Comparison of ENCODE assay signal across 17 mouse cellular contexts in the genomic region with DNA sequence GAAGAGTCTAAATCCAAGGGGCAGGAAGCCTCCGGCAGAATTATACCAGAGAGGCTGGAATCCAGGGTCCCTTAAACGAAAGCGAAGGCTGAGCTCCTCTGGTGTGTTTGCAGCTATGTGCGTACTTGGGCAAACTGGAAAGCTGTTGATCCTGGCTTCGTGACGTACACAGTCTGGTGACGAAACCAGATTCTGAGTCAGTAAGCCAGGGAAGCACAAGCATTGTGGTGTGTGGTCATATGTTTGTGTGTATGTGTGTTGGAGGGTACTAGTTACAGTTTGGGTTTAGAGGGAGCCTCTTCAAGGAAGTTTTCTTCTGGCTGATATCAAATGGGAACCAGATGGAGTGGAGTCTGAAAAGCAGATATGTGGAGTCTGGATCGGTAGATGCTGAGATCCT. TPM values are rescaled to one million over a fixed set of nuclear protein-coding genes. Genes with fewer than 3 reads are reported as not detected.
DNase-seq lines count a peak whose midpoint lies in the region; ATAC-seq and TF ChIP-seq lines count a peak whose summit lies in the region.
"Had no signal": no experiment of that assay in that cellular context is flagged by ENCODE, and none has a peak within 500 bp of the region (broad histone marks: within the 10 kb centered on the region; RNA-seq: fewer than 3 reads in every experiment).

No protein-coding gene starts in this region.

- DNase-seq in testis, postnatal 14 days (ENCODE audit: low spot score), result no peak
- peak; percentile 48 for DNase-seq in lung, postnatal 10 days
- DNase-seq in heart, postnatal 14 days, result no peak
- no peak for DNase-seq in layer of hippocampus, postnatal 25 days (ENCODE audit: extremely low spot score in 1 of 2, low spot score in 1 of 2)
- DNase-seq in adrenal gland, adult (ENCODE audit: inconsistent age in 2 of 2, low spot score in 1 of 2), result no peak
- DNase-seq: cerebellum, adult 9-10 months; gastrocnemius, adult 2 months; heart, adult 18-20 months; kidney, adult 2 months; layer of hippocampus, postnatal 36 days; midbrain, embryonic 14.5 days; right cerebral cortex, postnatal 4 days had no signal

- H3K4me2 ChIP-seq in embryonic facial prominence, embryonic 15.5 days (replicated peaks), result no peak overlapping the region
- H3K4me2 ChIP-seq: forebrain, embryonic 15.5 days; neural tube, embryonic 15.5 days had no signal

- no peak for TF ChIP-seq POLR2A in testis, adult 2 months (IDR thresholded peaks at IDR 0.05; ENCODE audit: control insufficient read depth, low read depth, low read length)

- H3K4me1 ChIP-seq in testis, adult 2 months (ENCODE audit: control insufficient read depth, insufficient read depth, low read length), result peaks cover 6% of the 10 kb centered on the region
- no peaks in the 10 kb centered on the region for H3K4me1 ChIP-seq in embryonic facial prominence, embryonic 15.5 days
- H3K4me1 ChIP-seq: neural tube, embryonic 15.5 days had no signal

- peak overlapping the region; percentile 26 for H3K4me3 ChIP-seq in testis, adult 2 months (ENCODE audit: control insufficient read depth, low read depth, low read length)
- no peak overlapping the region for H3K4me3 ChIP-seq in embryonic facial prominence, embryonic 15.5 days (replicated peaks)
- H3K4me3 ChIP-seq: forebrain, embryonic 15.5 days; gastrocnemius, adult 2 months; myocyte; neural tube, embryonic 15.5 days had no signal

- no peaks in the 10 kb centered on the region for H3K36me3 ChIP-seq in testis, adult 2 months (ENCODE audit: control insufficient read depth, insufficient read depth, low read length)
- no peaks in the 10 kb centered on the region for H3K36me3 ChIP-seq in embryonic facial prominence, embryonic 15.5 days
- H3K36me3 ChIP-seq: forebrain, embryonic 15.5 days; neural tube, embryonic 15.5 days had no signal

- H3K9me3 ChIP-seq in embryonic facial prominence, embryonic 15.5 days (replicated peaks), result no peaks in the 10 kb centered on the region
- H3K9me3 ChIP-seq: forebrain, embryonic 15.5 days; neural tube, embryonic 15.5 days had no signal

- no peak overlapping the region for H3K27ac ChIP-seq in testis, adult 2 months (ENCODE audit: control insufficient read depth, insufficient read depth, low read depth, low read length)
- peak overlapping the region; percentile 51 for H3K27ac ChIP-seq in embryonic facial prominence, embryonic 15.5 days (replicated peaks)
- H3K27ac ChIP-seq: forebrain, embryonic 15.5 days; gastrocnemius, adult 2 months; neural tube, embryonic 15.5 days had no signal

- 56% methylated on average over 8 of the region's 8 CpGs for WGBS in embryonic facial prominence, embryonic 15.5 days

- no peak overlapping the region for H3K9ac ChIP-seq in embryonic facial prominence, embryonic 15.5 days
- H3K9ac ChIP-seq: forebrain, embryonic 15.5 days; neural tube, embryonic 15.5 days had no signal

- H3K27me3 ChIP-seq in testis, adult 2 months (ENCODE audit: control insufficient read depth, insufficient read depth, low read length), result no peaks in the 10 kb centered on the region
- no peaks in the 10 kb centered on the region for H3K27me3 ChIP-seq in embryonic facial prominence, embryonic 15.5 days
- H3K27me3 ChIP-seq: forebrain, embryonic 15.5 days; neural tube, embryonic 15.5 days had no signal

- intact Hi-C loops in heart, postnatal 14 days (cut with DNase I), result loop anchor here (5.0 kb wide), 1 partner anchor 56 kb away; a partner anchor contains a TSS

- ATAC-seq in embryonic facial prominence, embryonic 15.5 days (ENCODE audit: insufficient number of reproducible peaks, low FRiP score, low TSS enrichment, low read depth), result 0 out of 2 replicates have a peak, but pooled peaks have one; percentile 31
- ATAC-seq: forebrain, embryonic 15.5 days had no signal

- TF ChIP-seq CTCF in testis, adult 2 months (IDR thresholded peaks at IDR 0.05; ENCODE audit: control insufficient read depth, insufficient read depth, insufficient replicate concordance, low read depth, low read length), result no peak

RNA-seq across cellular contexts. Expression of a gene that starts 54.4 kb away (rescaled TPM):
- polyA plus RNA-seq in testis, adult 2 months (2012; rRNA removed), result 1,023 and 1,270 TPM in 2 replicates
- polyA plus RNA-seq in embryonic facial prominence, embryonic 15.5 days (2015; fragmentation: Nextera tagmentation; extraction: Ambion mirVana), result 1,643 and 1,735 TPM in 2 replicates
- 100 to 1,000 TPM; 220 to 281 TPM for total RNA-seq in heart, postnatal 14 days (2021)
- 100 to 1,000 TPM; 408 to 418 TPM for total RNA-seq in layer of hippocampus, postnatal 25 days (2021)
